Mouse (Mus musculus) limb, embryonic 12.5 days (tissue): ENCODE results near the gene Nfkbia. TPM values are rescaled to one million over a fixed set of nuclear protein-coding genes. Genes with fewer than 3 reads are reported as not detected.
A peak's percentile ranks its signal among the peaks of the same experiment; 100 is the strongest.

Experiments
- ATAC-seq: fragments of 200-750 bp; cut with Nextera tagmentation; 2 replicates; pipeline ENCODE4 v1.8.0; 2017; ENCODE audit warnings: low read depth, moderate TSS enrichment; ENCODE audit not compliant: insufficient number of reproducible peaks, insufficient read depth, low FRiP score, low TSS enrichment
- H3K27ac ChIP-seq: fragments of 300-500 bp; sonication (generic); 2 replicates; pipeline ENCODE4 v1.5.1; 2016; ENCODE audit warnings: mild to moderate bottlenecking, moderate library complexity
- H3K27me3 ChIP-seq: fragments of 300-500 bp; sonication (generic); 2 replicates; pipeline ENCODE4 v1.6.1; 2016; ENCODE audit warnings: mild to moderate bottlenecking, moderate library complexity
- H3K36me3 ChIP-seq: fragments of 300-500 bp; sonication (generic); 2 replicates; pipeline ENCODE4 v1.6.1; 2016; ENCODE audit warnings: mild to moderate bottlenecking, moderate library complexity
- H3K4me1 ChIP-seq: fragments of 300-500 bp; sonication (generic); replicated peaks from 2 replicates; pipeline ENCODE4 v1.6.1; 2016
- H3K4me2 ChIP-seq: fragments of 300-500 bp; sonication (generic); 2 replicates; pipeline ENCODE4 v1.6.1; 2016; ENCODE audit warnings: mild to moderate bottlenecking, moderate library complexity
- H3K4me3 ChIP-seq: fragments of 300-500 bp; sonication (generic); replicated peaks from 2 replicates; pipeline ENCODE4 v1.5.1; 2016; ENCODE audit warnings: mild to moderate bottlenecking
- H3K9ac ChIP-seq: fragments of 300-500 bp; sonication (generic); replicated peaks from 2 replicates; pipeline ENCODE4 v1.6.1; 2016; ENCODE audit warnings: mild to moderate bottlenecking, moderate library complexity
- H3K9me3 ChIP-seq: fragments of 300-500 bp; sonication (generic); 2 replicates; pipeline ENCODE4 v1.6.1; 2016; ENCODE audit warnings: mild to moderate bottlenecking, moderate library complexity
- WGBS: fragments of 180-500 bp; shearing (Covaris S2); methylation state at CpG from one replicate; pipeline ENCODE4 v1.1.7; 2016; 5-methylcytosine and 5-hydroxymethylcytosine counted together
- polyA plus RNA-seq: library from polyadenylated mRNA; unstranded; fragments of >200 nt; fragmentation: Nextera tagmentation; extraction: Ambion mirVana; gene quantifications from 2 replicates; pipeline ENCODE4 v1.2.1, GENCODE M21; 2016

The Nfkbia gene
- polyA plus RNA-seq, result 85.7 and 94.9 TPM in 2 replicates

GRCm38 (mm10) chr12:55492184-55492898, at the start of gene Nfkbia:
TSS of gene Nfkbia (minus strand) at chr12:55492647.
- peak; percentile 84 for ATAC-seq

GRCm38 (mm10) chr12:55539157-55539556, 46.7 kb upstream of the Nfkbia start:
- H3K4me2 ChIP-seq, result no peak overlapping the region
- H3K4me1 ChIP-seq, result no peaks in the 10 kb centered on the region
- ATAC-seq, result no peak
- WGBS, result 54% methylated on average over 8 of the region's 8 CpGs
- peaks cover 19% of the 10 kb centered on the region for H3K27me3 ChIP-seq
- H3K9ac ChIP-seq, result no peak overlapping the region
- no peak overlapping the region for H3K27ac ChIP-seq
- H3K4me3 ChIP-seq, result no peak overlapping the region
- 0 out of 2 replicates have a peak, but pooled peaks cover 3% of the 10 kb centered on the region for H3K9me3 ChIP-seq
- H3K36me3 ChIP-seq, result no peaks in the 10 kb centered on the region

More at GRCm38 (mm10) chr12:55492184-55492898, at the start of gene Nfkbia:
- Histone ChIP-seq H3K9ac (peak within 1 kb of the TSS; percentile 96), H3K9me3 (no peaks in the 10 kb centered on the region), H3K4me2 (peak within 1 kb of the TSS; percentile 85), H3K27me3 (no peaks in the 10 kb centered on the region), H3K4me1 (peaks cover 36% of the 10 kb centered on the region), H3K27ac (peak within 1 kb of the TSS; percentile 100), H3K36me3 (peaks cover 38% of the 10 kb centered on the region), H3K4me3 (peak within 1 kb of the TSS; percentile 88)
- WGBS, result under 1% methylated on average over 53 of the region's 58 CpGs

- H3K9ac ChIP-seq, result no peak overlapping the region
- peak; percentile 81; the same call in 1 of the 2 replicates for ATAC-seq
- H3K4me2 ChIP-seq, result no peak overlapping the region
- no peaks in the 10 kb centered on the region for H3K4me1 ChIP-seq
- no peak overlapping the region for H3K4me3 ChIP-seq
- WGBS, result 84% methylated on average over 1 of the region's 1 CpGs
- H3K27ac ChIP-seq, result no peak overlapping the region
- H3K36me3 ChIP-seq, result no peaks in the 10 kb centered on the region
- H3K27me3 ChIP-seq, result peaks cover 19% of the 10 kb centered on the region
- H3K9me3 ChIP-seq, result no peaks in the 10 kb centered on the region
Observed at GRCm38 (mm10) chr12:55538328-55538971, 46.0 kb upstream of the Nfkbia start.

GRCm38 (mm10) chr12:55537742-55538141, 45.3 kb upstream of the Nfkbia start:
- Histone ChIP-seq H3K4me1 (no peaks in the 10 kb centered on the region), H3K9ac (no peak overlapping the region), H3K27me3 (peaks cover 19% of the 10 kb centered on the region), H3K4me3 (no peak overlapping the region), H3K36me3 (no peaks in the 10 kb centered on the region), H3K4me2 (no peak overlapping the region), H3K27ac (no peak overlapping the region), H3K9me3 (no peaks in the 10 kb centered on the region)
- ATAC-seq, result no peak
- WGBS, result 64% methylated on average over 7 of the region's 7 CpGs

- no peaks in the 10 kb centered on the region for H3K4me1 ChIP-seq
- WGBS, result 5% methylated on average over 14 of the region's 14 CpGs
- no peaks in the 10 kb centered on the region for H3K9me3 ChIP-seq
- H3K27ac ChIP-seq, result no peak overlapping the region
- no peak overlapping the region for H3K4me3 ChIP-seq
- no peak overlapping the region for H3K9ac ChIP-seq
- no peaks in the 10 kb centered on the region for H3K36me3 ChIP-seq
- ATAC-seq, result no peak
- peaks cover 19% of the 10 kb centered on the region for H3K27me3 ChIP-seq
- H3K4me2 ChIP-seq, result no peak overlapping the region
Observed at GRCm38 (mm10) chr12:55536537-55537135, 44.2 kb upstream of the Nfkbia start.

- Histone ChIP-seq H3K4me2 (no peak overlapping the region), H3K36me3 (no peaks in the 10 kb centered on the region), H3K9ac (no peak overlapping the region), H3K9me3 (no peaks in the 10 kb centered on the region), H3K4me1 (no peaks in the 10 kb centered on the region), H3K4me3 (no peak overlapping the region), H3K27me3 (no peaks in the 10 kb centered on the region), H3K27ac (no peak overlapping the region)
- ATAC-seq, result no peak
- 64% methylated on average over 15 of the region's 15 CpGs for WGBS
Observed at GRCm38 (mm10) chr12:55526983-55527752, 34.7 kb upstream of the Nfkbia start.

GRCm38 (mm10) chr12:55518061-55518738, 25.8 kb upstream of the Nfkbia start:
- WGBS, result 51% methylated on average over 15 of the region's 15 CpGs
- no peaks in the 10 kb centered on the region for H3K9me3 ChIP-seq
- no peak overlapping the region for H3K4me2 ChIP-seq
- no peak overlapping the region for H3K9ac ChIP-seq
- no peak for ATAC-seq
- no peaks in the 10 kb centered on the region for H3K36me3 ChIP-seq
- H3K4me1 ChIP-seq, result 0 out of 2 replicates have a peak, but pooled peaks cover 2% of the 10 kb centered on the region
- no peak overlapping the region for H3K4me3 ChIP-seq
- H3K27me3 ChIP-seq, result no peaks in the 10 kb centered on the region; the same call in 1 of the 2 replicates
- no peak overlapping the region for H3K27ac ChIP-seq

- H3K4me1 ChIP-seq, result no peaks in the 10 kb centered on the region
- H3K36me3 ChIP-seq, result no peaks in the 10 kb centered on the region
- no peak for ATAC-seq
- H3K4me3 ChIP-seq, result no peak overlapping the region
- WGBS, result 90% methylated on average over 5 of the region's 5 CpGs
- no peaks in the 10 kb centered on the region for H3K9me3 ChIP-seq
- no peak overlapping the region for H3K4me2 ChIP-seq
- no peaks in the 10 kb centered on the region; the same call in 1 of the 2 replicates for H3K27me3 ChIP-seq
- H3K9ac ChIP-seq, result no peak overlapping the region
- no peak overlapping the region for H3K27ac ChIP-seq
Observed at GRCm38 (mm10) chr12:55508817-55509216, 16.4 kb upstream of the Nfkbia start.

- no peak for ATAC-seq
- Histone ChIP-seq H3K27ac (no peak overlapping the region), H3K9me3 (no peaks in the 10 kb centered on the region), H3K27me3 (no peaks in the 10 kb centered on the region), H3K9ac (no peak overlapping the region), H3K36me3 (no peaks in the 10 kb centered on the region), H3K4me2 (no peak overlapping the region), H3K4me1 (no peaks in the 10 kb centered on the region), H3K4me3 (no peak overlapping the region)
- 88% methylated on average over 17 of the region's 17 CpGs for WGBS
Observed at GRCm38 (mm10) chr12:55507332-55507935, 15.0 kb upstream of the Nfkbia start.

GRCm38 (mm10) chr12:55506029-55506330, 13.5 kb upstream of the Nfkbia start:
- WGBS, result 1% methylated on average over 6 of the region's 6 CpGs
- Histone ChIP-seq H3K4me1 (no peaks in the 10 kb centered on the region), H3K4me3 (no peak overlapping the region), H3K36me3 (no peaks in the 10 kb centered on the region), H3K4me2 (no peak overlapping the region), H3K27ac (no peak overlapping the region), H3K9ac (no peak overlapping the region), H3K27me3 (no peaks in the 10 kb centered on the region), H3K9me3 (no peaks in the 10 kb centered on the region)
- no peak for ATAC-seq
